Mouse (Mus musculus) cerebellum, adult 9-11 months (tissue): ENCODE results near the gene Sox18.

Source experiments
- DNase-seq: peaks from one replicate; pipeline ENCODE4 v3.0.0; 2022

The Sox18 gene

GRCm38 (mm10) chr2:181671326-181671725 lies at the start of gene Sox18:
Gene Sox18, minus strand, starts transcription at chr2:181671640.
- DNase-seq, result no peak

- DNase-seq, result peak; percentile 81
These were observed 49.8 kb upstream of the Sox18 start for GRCm38 (mm10) chr2:181721200-181721599.

- DNase-seq, result peak; percentile 66
These were observed 48.6 kb upstream of the Sox18 start for GRCm38 (mm10) chr2:181720061-181720460.

- no peak for DNase-seq
These were observed 45.6 kb upstream of the Sox18 start for GRCm38 (mm10) chr2:181716991-181717390.

- DNase-seq, result no peak
These were observed 43.9 kb upstream of the Sox18 start for GRCm38 (mm10) chr2:181715382-181715781.

GRCm38 (mm10) chr2:181714903-181715326 lies 43.5 kb upstream of the Sox18 start, which contains the start of gene Oprl1:
Gene Oprl1, plus strand, starts transcription at chr2:181715016.
- DNase-seq, result no peak

- DNase-seq, result peak; percentile 61
These were observed 42.3 kb upstream of the Sox18 start for GRCm38 (mm10) chr2:181713749-181714148.

- no peak for DNase-seq
These were observed 35.2 kb upstream of the Sox18 start for GRCm38 (mm10) chr2:181706668-181707067.

GRCm38 (mm10) chr2:181698241-181698640 lies 26.8 kb upstream of the Sox18 start, which contains the start of gene Lkaaear1:
Gene Lkaaear1, minus strand, starts transcription at chr2:181698442.
- no peak for DNase-seq

- no peak for DNase-seq
These were observed 25.5 kb upstream of the Sox18 start for GRCm38 (mm10) chr2:181696801-181697420.

- no peak for DNase-seq
These were observed 24.3 kb upstream of the Sox18 start for GRCm38 (mm10) chr2:181695776-181696175.

- no peak for DNase-seq
These were observed 23.1 kb upstream of the Sox18 start for GRCm38 (mm10) chr2:181694581-181694980.

GRCm38 (mm10) chr2:181693339-181694280 lies 22.2 kb upstream of the Sox18 start, which contains the start of gene Rgs19:
Gene Rgs19, minus strand, starts transcription at chr2:181693977.
- DNase-seq, result peak; percentile 78

- DNase-seq, result no peak
These were observed 20.9 kb upstream of the Sox18 start for GRCm38 (mm10) chr2:181692304-181692703.

- no peak for DNase-seq
These were observed 20.1 kb upstream of the Sox18 start for GRCm38 (mm10) chr2:181691571-181691970.

GRCm38 (mm10) chr2:181691083-181691482 lies 19.6 kb upstream of the Sox18 start:
- no peak for DNase-seq

- DNase-seq, result no peak
These were observed 18.2 kb upstream of the Sox18 start for GRCm38 (mm10) chr2:181689466-181690160.

GRCm38 (mm10) chr2:181687586-181687985 lies 16.1 kb upstream of the Sox18 start:
- DNase-seq, result no peak

- DNase-seq, result no peak
These were observed 14.2 kb upstream of the Sox18 start for GRCm38 (mm10) chr2:181685686-181686085.

- no peak for DNase-seq
These were observed 13.3 kb upstream of the Sox18 start for GRCm38 (mm10) chr2:181684713-181685112.

GRCm38 (mm10) chr2:181683381-181683780 lies 11.9 kb upstream of the Sox18 start:
- no peak for DNase-seq

- DNase-seq, result no peak
These were observed 10.5 kb upstream of the Sox18 start for GRCm38 (mm10) chr2:181681978-181682377.

- peak; percentile 56 for DNase-seq
These were observed 9.3 kb upstream of the Sox18 start for GRCm38 (mm10) chr2:181680716-181681117.
